Mouse (Mus musculus) testis, adult 2 months (tissue): ENCODE results near the gene Ovca2.

Experiments
- CTCF ChIP-seq: fragments of 200-500 bp; IDR thresholded peaks from 2 replicates; pipeline ENCODE4 v1.5.1; 2012; ENCODE audit warnings: low read depth, mild to moderate bottlenecking, inconsistent platforms, low read length, moderate library complexity; ENCODE audit not compliant: control insufficient read depth, insufficient read depth, insufficient replicate concordance
- POLR2A ChIP-seq: fragments of 200-500 bp; IDR thresholded peaks from 2 replicates; pipeline ENCODE4 v1.6.1; 2012; ENCODE audit warnings: low read depth, mild to moderate bottlenecking, inconsistent platforms, low read length, moderate library complexity; ENCODE audit not compliant: control insufficient read depth

DNA sequence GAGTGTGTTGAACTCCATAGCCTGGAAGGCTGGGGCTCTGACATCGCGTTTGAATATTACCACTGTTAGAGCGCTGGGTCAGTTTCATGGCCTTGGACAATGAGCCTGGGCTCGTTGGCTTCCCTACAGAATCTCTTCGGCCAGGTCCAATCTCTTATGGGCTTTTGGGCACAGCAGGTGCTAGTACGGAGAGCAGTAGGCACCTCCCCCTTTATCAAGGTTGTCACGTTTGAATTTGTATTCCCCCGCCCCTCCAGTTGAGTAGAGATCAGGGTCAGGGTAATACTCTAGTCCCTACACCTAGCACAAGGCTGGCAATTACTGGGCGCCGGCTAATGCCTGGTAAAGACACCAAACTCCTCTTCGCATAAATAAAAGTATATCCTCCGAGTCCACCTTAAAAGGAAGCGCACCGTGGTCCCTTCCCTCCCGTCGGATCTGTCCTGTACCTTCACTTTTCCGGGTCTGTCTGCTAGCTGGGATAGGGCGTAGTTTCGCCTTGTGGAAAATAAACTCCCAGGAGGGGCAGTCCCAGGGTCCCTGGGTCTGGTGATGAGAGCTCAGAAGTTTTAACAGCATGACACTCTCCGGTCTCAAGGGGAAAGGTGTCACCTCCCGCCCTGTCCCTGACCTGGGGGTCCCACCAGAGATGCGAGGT lies 11.2 kb upstream of the Ovca2 start:
- TF ChIP-seq POLR2A: no peak
- TF ChIP-seq CTCF: no peak
